Mouse (Mus musculus) MEL (cell line): ENCODE measurements around the gene Map2k5.

Experiments used
- CHD2 ChIP-seq: IDR thresholded peaks from 2 replicates; pipeline ENCODE4 v1.6.1; 2011; ENCODE audit warnings: low read length, improper control_type of control experiment
- CTCF ChIP-seq, 3 experiments: IDR thresholded peaks in 2 of 3; conservative IDR thresholded peaks in 1 of 3; 2 replicates each; pipeline ENCODE4 v1.5.1; 2011 to 2012; ENCODE audit warnings: low read length in 3 of 3, low read depth in 2 of 3, mild to moderate bottlenecking in 2 of 3, improper control_type of control experiment in 1 of 3, inconsistent platforms in 1 of 3, mixed read lengths in 1 of 3, moderate library complexity in 1 of 3; ENCODE audit not compliant: control insufficient read depth in 1 of 3, insufficient read depth in 1 of 3, poor library complexity in 1 of 3, severe bottlenecking in 1 of 3
- E2F4 ChIP-seq: IDR thresholded peaks from 2 replicates; pipeline ENCODE4 v1.6.1; 2011; ENCODE audit warnings: low read depth, low read length, improper control_type of control experiment, borderline replicate concordance
- GATA1 ChIP-seq: IDR thresholded peaks from 2 replicates; pipeline ENCODE4 v1.6.1; 2011; ENCODE audit warnings: low read depth, low read length, improper control_type of control experiment
- MAFK ChIP-seq: IDR thresholded peaks from 2 replicates; pipeline ENCODE4 v1.6.1; 2011; ENCODE audit warnings: low read depth, mild to moderate bottlenecking, low read length, improper control_type of control experiment, borderline replicate concordance
- MEF2A ChIP-seq: IDR thresholded peaks from 2 replicates; pipeline ENCODE4 v1.6.1; 2014; ENCODE audit warnings: low read depth, mild to moderate bottlenecking, inconsistent platforms, low read length, improper control_type of control experiment; ENCODE audit not compliant: poor library complexity, insufficient replicate concordance, severe bottlenecking; ENCODE audit errors: extremely low read depth
- MXI1 ChIP-seq: IDR thresholded peaks from 2 replicates; pipeline ENCODE4 v1.6.1; 2011; ENCODE audit warnings: mild to moderate bottlenecking, low read depth, low read length, improper control_type of control experiment
- NRF1 ChIP-seq: IDR thresholded peaks from 2 replicates; pipeline ENCODE4 v1.6.1; 2014; ENCODE audit warnings: low read depth, mild to moderate bottlenecking, inconsistent platforms, low read length, improper control_type of control experiment, moderate library complexity; ENCODE audit not compliant: poor library complexity, insufficient read depth, severe bottlenecking
- POLR2A ChIP-seq, 2 experiments: IDR thresholded peaks; 2 replicates each; pipeline ENCODE4 v1.6.1; 2011 to 2012; ENCODE audit warnings: low read length in 2 of 2, mild to moderate bottlenecking in 2 of 2, control low read depth in 1 of 2, improper control_type of control experiment in 1 of 2, low read depth in 1 of 2, moderate library complexity in 1 of 2; ENCODE audit not compliant: control insufficient read depth in 1 of 2, insufficient read depth in 1 of 2, poor library complexity in 1 of 2
- SIN3A ChIP-seq: IDR thresholded peaks from 2 replicates; pipeline ENCODE4 v1.6.1; 2012; ENCODE audit warnings: low read length, improper control_type of control experiment, inconsistent platforms
- TAL1 ChIP-seq: IDR thresholded peaks from 2 replicates; pipeline ENCODE4 v1.6.1; 2012; ENCODE audit warnings: mild to moderate bottlenecking, inconsistent platforms, low read length, moderate library complexity, mixed read lengths
- USF1 ChIP-seq: IDR thresholded peaks from 2 replicates; pipeline ENCODE4 v1.6.1; 2014; ENCODE audit warnings: low read depth, mild to moderate bottlenecking, inconsistent platforms, low read length, improper control_type of control experiment, moderate library complexity
- ZC3H11A ChIP-seq: IDR thresholded peaks from 2 replicates; pipeline ENCODE4 v1.6.1; 2012; ENCODE audit warnings: low read depth, mild to moderate bottlenecking, inconsistent platforms, low read length, improper control_type of control experiment

DNA sequence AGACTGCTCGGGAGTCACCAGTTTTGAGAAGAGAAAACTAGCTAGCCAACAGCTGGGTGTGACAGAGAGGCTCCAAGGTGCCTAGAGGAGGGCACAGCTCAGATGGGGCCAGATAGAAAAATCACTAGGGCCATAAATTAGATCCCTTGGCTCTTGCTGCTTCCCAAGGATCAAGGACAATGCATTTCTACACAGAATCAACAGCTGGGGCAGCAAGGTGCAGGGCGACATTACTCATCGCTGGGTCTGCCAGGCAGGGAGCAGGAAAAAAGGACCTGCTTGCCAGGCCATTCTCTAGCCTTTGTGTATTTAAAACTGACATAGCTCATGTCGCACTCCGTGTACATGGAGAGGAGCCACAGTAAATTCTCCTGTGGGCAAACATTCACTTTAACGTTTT lies 155.5 kb downstream of the Map2k5 start:
- TF ChIP-seq NRF1 = no peak
- TF ChIP-seq USF1 = no peak
- TF ChIP-seq POLR2A (IDR thresholded peaks at IDR 0.05; ENCODE audit: control insufficient read depth in 1 of 2, insufficient read depth in 1 of 2, low read depth in 1 of 2, low read length in 2 of 2, poor library complexity in 1 of 2) = no peak
- TF ChIP-seq CTCF (IDR thresholded peaks at IDR 0.05 in 2 of 3, conservative IDR thresholded peaks at IDR 0.05 in 1 of 3; ENCODE audit: control insufficient read depth in 1 of 3, insufficient read depth in 1 of 3, low read depth in 2 of 3, low read length in 3 of 3, poor library complexity in 1 of 3, severe bottlenecking in 1 of 3) = no peak
- no peak for TF ChIP-seq MAFK
- no peak for TF ChIP-seq CHD2
- TF ChIP-seq MEF2A = no peak
- no peak for TF ChIP-seq E2F4
- TF ChIP-seq SIN3A = no peak
- no peak for TF ChIP-seq MXI1
- no peak for TF ChIP-seq GATA1
- TF ChIP-seq TAL1 = no peak
- no peak for TF ChIP-seq ZC3H11A
